Mouse (Mus musculus): ENCODE results near the gene Taar8b. TPM values are rescaled to one million over a fixed set of nuclear protein-coding genes. Genes with fewer than 3 reads are reported as not detected.
"Not testable (repeated sequence)": the region's sequence is repeated elsewhere in the genome, so short reads cannot be mapped to it uniquely, and the experiment has no call there.

Taar8b gene
- total RNA-seq, 2 experiments from 2014 or later = not detected

DNA sequence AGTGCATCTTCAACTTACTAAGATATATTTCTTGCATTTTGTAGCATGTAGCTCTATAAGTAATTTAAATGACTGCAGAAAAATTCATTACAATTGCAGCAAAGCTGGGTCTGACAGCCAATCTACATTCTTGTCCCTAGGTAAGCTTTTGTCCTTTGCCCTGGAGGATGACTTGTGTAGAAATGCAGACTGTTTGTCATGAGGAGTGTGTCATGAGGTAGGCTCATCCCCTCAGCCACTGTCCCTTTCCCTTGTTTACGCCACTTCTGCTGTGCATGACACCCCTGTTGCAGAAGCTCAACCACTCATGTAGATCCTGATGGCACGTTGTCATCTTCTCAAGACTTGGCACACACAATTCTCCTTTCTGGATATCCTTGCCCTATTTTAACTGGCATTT, 4.9 kb downstream of the Taar8b start:
- H3K4me3 ChIP-seq = no peak overlapping the region
- no peak for DNase-seq (ENCODE audit: low spot score in 2 of 2)
- no peak for TF ChIP-seq CTCF (conservative IDR thresholded peaks at IDR 0.05)

DNA sequence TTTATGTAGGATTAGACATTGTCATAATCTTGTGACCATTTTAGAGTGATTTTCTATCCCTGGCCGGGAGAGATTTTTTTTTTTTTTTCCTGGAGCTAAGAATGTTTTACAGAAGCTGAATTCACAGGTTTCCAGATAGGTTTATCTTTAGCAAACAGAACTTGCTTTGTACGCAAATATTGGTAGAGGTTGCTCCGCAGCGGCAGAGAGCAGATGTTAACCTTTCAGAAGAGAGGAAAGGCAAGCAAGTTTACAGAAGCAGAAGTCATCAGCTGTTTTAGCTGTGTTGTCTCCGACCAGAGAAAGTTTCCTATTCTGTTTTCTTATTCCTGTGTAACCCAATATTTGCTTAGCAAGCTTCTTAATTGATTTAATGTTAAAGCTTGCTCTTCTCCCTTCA, 5.5 kb downstream of the Taar8b start:
- no peak for DNase-seq (ENCODE audit: low spot score in 2 of 2)
- Histone ChIP-seq H3K27ac (no peak overlapping the region), H3K4me3 (no peak overlapping the region)
- TF ChIP-seq CTCF (conservative IDR thresholded peaks at IDR 0.05) = no peak

More for the DNA sequence above, 4.9 kb downstream of the Taar8b start:
- no peak overlapping the region for H3K27ac ChIP-seq

DNA sequence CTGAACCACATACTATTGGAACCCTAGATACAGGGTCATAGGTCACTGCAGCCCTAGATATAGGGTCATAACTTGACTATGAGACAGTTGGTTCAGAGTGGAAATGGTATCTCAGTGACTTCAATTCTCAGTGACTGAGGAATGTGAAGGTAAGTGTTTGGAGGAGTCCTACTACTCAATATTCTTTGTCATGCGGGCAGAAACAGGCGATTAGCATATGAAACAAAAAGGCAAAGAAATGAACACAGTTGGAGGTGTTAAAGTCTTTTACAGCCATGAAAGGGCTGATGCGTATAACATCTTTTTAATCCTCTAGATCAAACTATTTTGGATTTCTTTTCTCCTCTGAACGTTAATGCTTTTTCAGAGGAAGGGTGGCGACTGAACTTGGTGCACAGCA, 6.2 kb downstream of the Taar8b start:
- no peak for DNase-seq (ENCODE audit: low spot score in 2 of 2)
- H3K27ac ChIP-seq = no peak overlapping the region
- no peak overlapping the region for H3K4me3 ChIP-seq
- TF ChIP-seq CTCF (conservative IDR thresholded peaks at IDR 0.05) = no peak

DNA sequence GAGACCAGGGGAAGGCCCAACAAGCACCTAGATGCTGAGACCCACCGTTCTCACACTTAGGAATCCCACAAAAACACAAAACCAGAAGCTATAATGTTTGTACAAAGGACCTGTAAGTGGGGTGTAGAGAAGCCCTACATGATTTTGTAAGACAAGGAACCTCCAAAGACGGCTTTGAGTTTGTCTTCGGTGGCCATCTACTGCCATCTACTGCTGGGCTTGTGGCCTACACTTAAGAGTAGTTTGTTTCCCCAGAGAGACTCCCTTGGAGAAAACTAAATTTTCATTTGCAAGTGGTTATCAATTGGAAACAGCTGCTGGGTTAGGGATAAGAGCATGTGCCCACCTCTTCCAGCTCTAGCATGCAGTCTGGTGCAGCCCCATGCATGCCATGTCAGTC, 11.9 kb downstream of the Taar8b start:
- no peak overlapping the region for H3K4me3 ChIP-seq
- peak; percentile 85 for TF ChIP-seq CTCF (conservative IDR thresholded peaks at IDR 0.05)

DNA sequence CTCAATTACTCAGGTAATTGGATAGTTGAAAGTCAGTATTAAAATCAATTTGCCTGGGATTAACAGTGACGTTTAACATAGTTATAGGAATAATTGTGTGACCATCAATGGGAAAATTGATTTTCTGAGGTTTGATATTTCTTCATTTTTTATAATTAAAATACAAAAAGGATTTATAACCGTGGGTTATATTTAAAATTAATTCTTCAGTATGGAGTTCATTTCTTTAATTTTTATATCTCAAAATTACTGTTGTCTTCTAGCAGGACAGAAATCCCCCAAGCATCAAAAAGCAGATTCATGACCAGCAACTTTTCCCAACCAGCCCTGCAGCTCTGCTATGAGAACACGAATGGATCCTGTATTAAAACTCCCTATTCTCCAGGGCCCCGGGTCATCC, 15.9 kb downstream of the Taar8b start, which contains the start of gene Taar8a:
Taar8a (plus strand) TSS at position 301 of the 400 bp plus-strand sequence.
- DNase-seq (ENCODE audit: low spot score in 2 of 2); H3K27ac ChIP-seq; H3K4me3 ChIP-seq: not testable (repeated sequence)

More for the DNA sequence above, 11.9 kb downstream of the Taar8b start:
- H3K27ac ChIP-seq = no peak overlapping the region
- peak; percentile 1 to 41 for DNase-seq (ENCODE audit: low spot score in 2 of 2)

DNA sequence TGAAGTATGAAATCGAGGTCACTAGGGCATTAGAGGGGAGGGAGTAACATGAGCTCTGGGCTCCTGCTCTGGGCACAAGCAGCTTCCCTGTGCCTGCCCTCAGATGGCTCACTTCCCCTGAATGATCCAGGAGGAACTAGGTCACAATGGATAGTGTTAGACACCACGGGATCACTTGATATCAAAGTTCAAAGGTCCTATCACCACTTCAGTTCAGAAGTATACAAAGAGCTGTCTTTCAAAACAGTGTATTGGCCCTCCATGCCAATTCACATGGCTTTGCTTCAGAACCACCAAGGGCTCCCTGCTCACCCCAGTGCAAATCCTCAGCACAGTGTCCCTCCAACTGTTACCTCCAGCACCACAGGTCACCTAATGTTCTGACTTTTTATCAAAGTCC, 17.3 kb downstream of the Taar8b start:
- not testable (repeated sequence) for H3K27ac ChIP-seq; DNase-seq (ENCODE audit: low spot score in 2 of 2); H3K4me3 ChIP-seq

DNA sequence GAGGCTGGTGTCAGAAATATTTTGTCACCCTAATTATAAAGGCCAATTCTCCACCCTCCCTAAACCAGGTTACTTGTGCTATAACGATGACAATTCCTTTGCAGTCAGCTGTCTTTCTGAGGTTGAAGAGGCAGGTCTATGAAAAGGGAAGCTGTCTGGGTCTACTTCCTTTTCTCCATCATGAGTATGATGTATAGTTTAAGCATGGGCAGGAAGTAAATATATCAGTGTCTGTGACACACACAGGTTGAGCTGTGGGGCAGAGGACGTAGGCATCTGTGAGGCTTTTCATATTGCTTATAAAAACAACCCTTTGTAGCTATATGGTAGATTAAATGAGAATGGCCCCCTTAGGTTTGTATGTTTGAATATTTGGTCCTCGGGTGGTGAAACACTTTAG, 33.1 kb downstream of the Taar8b start:
- Histone ChIP-seq H3K4me3 (no peak overlapping the region), H3K27ac (no peak overlapping the region)
- DNase-seq (ENCODE audit: low spot score in 2 of 2) = no peak
- no peak for TF ChIP-seq CTCF (conservative IDR thresholded peaks at IDR 0.05)

DNA sequence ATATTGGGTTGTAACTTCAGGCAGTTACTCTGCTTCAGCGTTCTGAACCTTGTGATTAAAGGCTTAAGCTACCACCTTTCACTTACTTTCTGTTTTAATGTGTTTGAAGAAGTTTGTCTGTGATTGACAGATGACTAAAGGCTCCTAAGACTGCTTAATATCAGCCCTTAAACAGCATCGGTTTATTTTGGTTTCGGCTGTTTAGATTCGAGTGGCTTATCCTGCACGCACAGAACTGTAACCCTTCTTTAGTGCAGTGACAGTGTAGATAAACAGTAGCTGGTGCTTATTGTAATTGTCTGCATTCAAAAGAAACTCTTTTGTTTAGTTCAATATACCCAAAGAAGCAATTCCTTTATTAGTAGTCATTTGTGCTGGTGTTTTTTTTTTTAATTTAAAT, 40.1 kb downstream of the Taar8b start:
- DNase-seq (ENCODE audit: low spot score in 2 of 2) = no peak
- Histone ChIP-seq H3K27ac (no peak overlapping the region), H3K4me3 (no peak overlapping the region)
- no peak for TF ChIP-seq CTCF (conservative IDR thresholded peaks at IDR 0.05)

DNA sequence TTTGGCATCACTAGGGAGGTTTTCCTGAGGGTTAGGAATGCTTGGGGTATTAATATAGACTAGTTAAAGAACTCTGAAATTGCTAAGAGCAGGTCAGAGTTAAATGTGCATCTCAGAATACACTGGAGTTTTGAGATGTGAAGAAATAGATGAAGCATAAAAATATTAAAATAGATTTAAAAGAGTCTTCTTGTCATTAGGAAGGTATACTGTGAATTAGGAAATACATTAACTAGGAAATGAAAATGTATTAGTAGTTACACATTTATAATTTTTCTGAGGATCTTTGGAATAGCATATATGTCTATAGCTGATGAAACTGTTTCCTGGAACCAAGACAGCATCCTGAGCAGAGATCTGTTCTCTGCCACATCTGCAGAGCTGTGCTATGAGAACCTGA, 42.9 kb downstream of the Taar8b start, which contains the start of gene Taar7f:
Taar7f (plus strand) TSS at position 301 of the 400 bp plus-strand sequence.
- Histone ChIP-seq H3K4me3 (no peak within 1 kb of the TSS), H3K27ac (no peak within 1 kb of the TSS)
- no peak for DNase-seq (ENCODE audit: low spot score in 2 of 2)
- no peak for TF ChIP-seq CTCF (conservative IDR thresholded peaks at IDR 0.05)

Other genes with a start within 250 kb of the Taar8b start
- under 1 TPM in 1 of 2 experiments, not detected in 1; 0.26 TPM for gene Vnn3, start 240.8 kb downstream of the Taar8b start, total RNA-seq (2021)
- gene Vnn1, start 197.6 kb downstream of the Taar8b start, total RNA-seq (2021) = under 1 TPM in 1 of 2 experiments, not detected in 1; 0.20 TPM
- gene Taar1, start 171.9 kb downstream of the Taar8b start, total RNA-seq (2021) = not detected
- gene Taar2, start 153.7 kb downstream of the Taar8b start, total RNA-seq (2021) = not detected
- gene Taar3, start 142.7 kb downstream of the Taar8b start, total RNA-seq (2021) = not detected
- gene Taar4, start 131.8 kb downstream of the Taar8b start, total RNA-seq (2021) = not detected
- gene Taar5, start 121.6 kb downstream of the Taar8b start, total RNA-seq (2021) = not detected
- gene Taar6, start 106.6 kb downstream of the Taar8b start, total RNA-seq (2021) = not detected
- not detected for gene Taar7a, start 98.8 kb downstream of the Taar8b start, total RNA-seq (2021)
- not detected for gene Taar7b, start 92.4 kb downstream of the Taar8b start, total RNA-seq (2021)
- not detected for gene Taar7d, start 65.1 kb downstream of the Taar8b start, total RNA-seq (2021)
- gene Taar7e, start 54.7 kb downstream of the Taar8b start, total RNA-seq (2021) = not detected
- not detected for gene Taar7f, start 42.8 kb downstream of the Taar8b start, total RNA-seq (2021)
- gene Taar8a, start 15.8 kb downstream of the Taar8b start, total RNA-seq (2021) = not detected
- gene Taar8c, start 9.6 kb upstream of the Taar8b start, total RNA-seq (2021) = not detected
- not detected for gene Taar9, start 17.2 kb upstream of the Taar8b start, total RNA-seq (2021)
- gene Stx7, start 57.0 kb upstream of the Taar8b start, total RNA-seq (2021) = 100 to 1,000 TPM; 131 to 136 TPM
- 10 to 100 TPM; 10.8 to 15.8 TPM for gene Moxd1, start 131.2 kb upstream of the Taar8b start, total RNA-seq (2021)

Data from layer of hippocampus, adult 2 months (tissue).